Mouse (Mus musculus) gastrocnemius, adult 2 months (tissue): ENCODE data around the gene Fam172a. TPM values are rescaled to one million over a fixed set of nuclear protein-coding genes. Genes with fewer than 3 reads are reported as not detected.

ENCODE experiments used
- DNase-seq: peaks from one replicate; pipeline ENCODE4 v3.0.0; 2022
- H3K27ac ChIP-seq: fragments of 200-600 bp; 2 replicates; pipeline ENCODE4 v1.8.1; 2022; ENCODE audit warnings: mild to moderate bottlenecking
- H3K4me3 ChIP-seq: fragments of 200-600 bp; 2 replicates; pipeline ENCODE4 v1.8.1; 2022; ENCODE audit warnings: mild to moderate bottlenecking, moderate library complexity
- CTCF ChIP-seq: fragments of 200-600 bp; IDR thresholded peaks from 2 replicates; pipeline ENCODE4 v1.8.1; 2022; ENCODE audit warnings: antibody characterized with exemption, mild to moderate bottlenecking, moderate library complexity
- intact Hi-C: fragments of 180-260 bp; cut with DNase I; formaldehyde crosslinking; loops from one replicate; pipeline ENCODE4 v1.15.1; 2025
- total RNA-seq, 2 experiments: library from RNA; stranded (reverse); gene quantifications; 2 replicates each; pipeline ENCODE4 v1.2.3; 2021

Gene Fam172a
- total RNA-seq, 2 experiments from 2014 or later, result 7.8 to 8.7 TPM

- Histone ChIP-seq H3K4me3 (no peak overlapping the region), H3K27ac (no peak overlapping the region)
- no peak for DNase-seq
- intact Hi-C loops, result no loop called here
- TF ChIP-seq CTCF, result no peak
Measured at GRCm38 (mm10) chr13:77991189-77991886, 289.5 kb downstream of the Fam172a start.

GRCm38 (mm10) chr13:78004649-78005048 is 302.8 kb downstream of the Fam172a start:
- TF ChIP-seq CTCF, result no peak
- intact Hi-C loops, result no loop called here

GRCm38 (mm10) chr13:78005344-78005743 is 303.5 kb downstream of the Fam172a start:
- TF ChIP-seq CTCF, result no peak
- no peak overlapping the region for H3K27ac ChIP-seq
- no peak overlapping the region for H3K4me3 ChIP-seq
- intact Hi-C loops, result no loop called here
- DNase-seq, result no peak

More at GRCm38 (mm10) chr13:78004649-78005048, 302.8 kb downstream of the Fam172a start:
- Histone ChIP-seq H3K27ac (no peak overlapping the region), H3K4me3 (no peak overlapping the region)
- DNase-seq, result no peak

GRCm38 (mm10) chr13:78010176-78010575 is 308.3 kb downstream of the Fam172a start:
- TF ChIP-seq CTCF, result no peak
- no peak for DNase-seq
- Histone ChIP-seq H3K27ac (no peak overlapping the region), H3K4me3 (no peak overlapping the region)
- intact Hi-C loops, result no loop called here

- intact Hi-C loops, result no loop called here
- peak; percentile 18; the same call in 1 of the 2 replicates for TF ChIP-seq CTCF
- H3K27ac ChIP-seq, result no peak within 1 kb of the TSS
- DNase-seq, result no peak
- no peak within 1 kb of the TSS for H3K4me3 ChIP-seq
Measured at GRCm38 (mm10) chr13:78024683-78025294, 323.0 kb downstream of the Fam172a start, which contains the start of gene Pou5f2. Pou5f2 (plus strand) TSS chr13:78024902.

- Histone ChIP-seq H3K4me3 (no peak overlapping the region), H3K27ac (no peak overlapping the region)
- intact Hi-C loops, result no loop called here
Measured at GRCm38 (mm10) chr13:78032821-78033220, 331.0 kb downstream of the Fam172a start.

GRCm38 (mm10) chr13:78037203-78037602 is 335.4 kb downstream of the Fam172a start:
- TF ChIP-seq CTCF, result no peak
- Histone ChIP-seq H3K27ac (no peak overlapping the region), H3K4me3 (no peak overlapping the region)
- intact Hi-C loops, result no loop called here
- no peak for DNase-seq

More at GRCm38 (mm10) chr13:78032821-78033220, 331.0 kb downstream of the Fam172a start:
- DNase-seq, result no peak
- no peak for TF ChIP-seq CTCF

- no peak for TF ChIP-seq CTCF
Measured at GRCm38 (mm10) chr13:78043203-78043602, 341.4 kb downstream of the Fam172a start.

GRCm38 (mm10) chr13:78045116-78045515 is 343.3 kb downstream of the Fam172a start:
- intact Hi-C loops, result no loop called here
- Histone ChIP-seq H3K4me3 (no peak overlapping the region), H3K27ac (no peak overlapping the region)
- DNase-seq, result no peak
- TF ChIP-seq CTCF, result no peak

More at GRCm38 (mm10) chr13:78043203-78043602, 341.4 kb downstream of the Fam172a start:
- Histone ChIP-seq H3K4me3 (no peak overlapping the region), H3K27ac (no peak overlapping the region)
- no peak for DNase-seq
- intact Hi-C loops, result no loop called here

- no peak for TF ChIP-seq CTCF
- no peak overlapping the region for H3K27ac ChIP-seq
- intact Hi-C loops, result no loop called here
- DNase-seq, result no peak
- no peak overlapping the region for H3K4me3 ChIP-seq
Measured at GRCm38 (mm10) chr13:78087751-78088150, 385.9 kb downstream of the Fam172a start.

- Histone ChIP-seq H3K4me3 (no peak overlapping the region), H3K27ac (no peak overlapping the region)
- no peak for TF ChIP-seq CTCF
- no peak for DNase-seq
- intact Hi-C loops, result no loop called here
Measured at GRCm38 (mm10) chr13:78090701-78091100, 388.9 kb downstream of the Fam172a start.

GRCm38 (mm10) chr13:78091949-78092348 is 390.1 kb downstream of the Fam172a start:
- no peak for DNase-seq
- intact Hi-C loops, result no loop called here
- TF ChIP-seq CTCF, result no peak
- Histone ChIP-seq H3K4me3 (no peak overlapping the region), H3K27ac (no peak overlapping the region)

- H3K27ac ChIP-seq, result no peak overlapping the region
- intact Hi-C loops, result no loop called here
- no peak for DNase-seq
Measured at GRCm38 (mm10) chr13:78094352-78094751, 392.5 kb downstream of the Fam172a start.

More at GRCm38 (mm10) chr13:78094352-78094751, 392.5 kb downstream of the Fam172a start:
- no peak for TF ChIP-seq CTCF
- H3K4me3 ChIP-seq, result no peak overlapping the region
